Mouse (Mus musculus): ENCODE measurements at regions not wholly inside any gene's neighbourhood (a gene's known extent, or its start where the extent isn't known, plus 50 kb on each side); places are given as distances from the start of the nearest gene placed in this dataset.

GRCm38 (mm10) chr9:87784872-87785271, 53.8 kb upstream of the Tbx18 start:
- DNase-seq: no peak
- intact Hi-C loops (cut with DNase I): no loop called here

DNA sequence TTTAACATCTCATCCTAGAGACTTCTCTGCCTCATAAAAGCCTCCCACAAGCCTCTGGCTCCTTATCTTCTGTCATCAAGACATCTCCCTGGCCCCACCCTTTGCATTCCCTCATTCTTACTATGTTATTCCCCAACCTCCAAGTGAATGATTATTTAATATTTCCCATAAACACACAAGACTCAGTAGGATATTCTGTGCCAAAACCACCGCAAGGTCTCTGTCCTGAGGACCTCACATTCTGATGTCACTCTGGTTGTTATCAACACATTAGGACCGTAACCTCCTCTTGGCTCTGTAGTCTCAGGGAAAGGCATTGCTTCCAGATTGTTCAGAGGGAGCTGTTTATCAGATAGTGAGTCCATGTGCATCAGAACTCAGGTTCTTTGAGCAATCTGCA, 80.7 kb upstream of the Tbx18 start:
- intact Hi-C loops (cut with DNase I): no loop called here
- no peak for DNase-seq

- intact Hi-C loops (cut with DNase I): no loop called here
- no peak for DNase-seq
Measured at GRCm38 (mm10) chr9:87822276-87822675, 91.2 kb upstream of the Tbx18 start.

DNA sequence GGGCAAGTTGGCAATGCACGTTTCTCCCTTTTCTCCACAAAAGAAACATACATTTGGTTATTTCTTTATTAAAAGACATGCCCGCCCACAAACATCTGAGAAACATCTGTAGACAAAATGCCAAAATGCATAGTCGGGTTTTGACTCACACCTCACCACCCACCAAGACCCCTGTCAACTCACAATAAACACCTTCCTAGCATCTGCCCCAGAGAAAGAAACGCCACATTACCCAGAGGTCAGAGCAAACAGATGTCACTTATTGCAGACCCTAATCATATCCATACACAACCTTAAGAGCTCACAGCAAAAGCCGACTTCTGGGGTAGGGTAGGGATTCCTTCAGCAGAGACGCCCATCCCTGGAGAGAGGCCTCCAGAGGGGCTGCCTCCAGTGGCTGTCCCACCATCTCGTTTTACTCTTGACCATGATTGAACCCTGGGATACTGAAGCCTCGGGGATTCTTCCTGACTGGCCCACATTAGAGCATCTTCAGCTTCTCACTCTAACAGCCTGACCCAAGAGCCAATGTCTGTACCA, 93.7 kb upstream of the Tbx18 start:
- no peak for DNase-seq
- intact Hi-C loops (cut with DNase I): no loop called here

GRCm38 (mm10) chr9:87843898-87844297, 112.8 kb upstream of the Tbx18 start:
- intact Hi-C loops (cut with DNase I): loop anchor here (5.0 kb wide), 2 partner anchors 107 to 228 kb away; no protein-coding TSS in a partner anchor
- peak; percentile 85 to 87 for DNase-seq

DNA sequence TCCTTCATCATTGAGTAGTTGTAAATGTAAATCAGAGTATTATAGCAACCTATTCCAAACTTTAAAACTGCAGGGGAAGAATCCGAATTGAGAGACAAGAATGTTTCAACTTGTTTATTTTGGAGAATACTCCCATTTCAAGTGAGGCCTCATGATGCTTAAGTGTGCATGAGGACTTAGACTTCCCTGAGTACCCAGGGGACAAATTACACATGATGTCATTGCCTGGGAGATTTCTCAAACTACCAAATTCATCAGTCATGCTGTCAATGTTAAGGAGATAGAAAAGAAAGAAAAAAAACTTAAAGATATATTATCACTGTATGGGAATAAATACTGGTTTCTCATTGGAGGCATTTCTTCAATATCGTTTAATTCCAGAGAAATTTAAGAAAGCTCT, 113.4 kb upstream of the Tbx18 start:
- intact Hi-C loops (cut with DNase I): loop anchor here (5.0 kb wide), 2 partner anchors 107 to 228 kb away; no protein-coding TSS in a partner anchor
- peak in 1 of 2 experiments; percentile 19 for DNase-seq

GRCm38 (mm10) chr9:87848882-87849281, 117.8 kb upstream of the Tbx18 start:
- DNase-seq: peak; percentile 18 to 20
- intact Hi-C loops (cut with DNase I): no loop called here

DNA sequence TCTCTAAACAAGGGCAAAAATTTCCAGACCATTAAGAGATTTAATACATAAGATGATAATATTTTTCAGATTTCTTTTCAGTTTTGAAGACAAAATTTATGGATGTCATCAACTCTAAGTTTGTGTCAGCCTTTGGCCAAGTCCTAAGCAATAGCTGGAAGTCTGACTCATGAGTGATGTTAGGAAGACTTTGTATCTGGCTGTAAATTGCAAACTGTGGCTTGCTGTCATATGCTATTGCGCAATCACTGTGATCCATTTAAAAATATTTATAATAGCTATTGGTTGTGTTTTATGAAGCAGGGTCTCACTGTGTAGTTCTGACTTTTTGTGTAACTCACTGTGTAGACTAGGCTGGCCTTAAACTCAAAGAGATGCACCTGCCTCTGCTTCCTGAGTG, 119.1 kb upstream of the Tbx18 start:
- intact Hi-C loops (cut with DNase I): no loop called here

GRCm38 (mm10) chr9:87861588-87861987, 130.5 kb upstream of the Tbx18 start:
- intact Hi-C loops (cut with DNase I): no loop called here
- no peak for DNase-seq

More for the DNA sequence above, 119.1 kb upstream of the Tbx18 start:
- DNase-seq: no peak

DNA sequence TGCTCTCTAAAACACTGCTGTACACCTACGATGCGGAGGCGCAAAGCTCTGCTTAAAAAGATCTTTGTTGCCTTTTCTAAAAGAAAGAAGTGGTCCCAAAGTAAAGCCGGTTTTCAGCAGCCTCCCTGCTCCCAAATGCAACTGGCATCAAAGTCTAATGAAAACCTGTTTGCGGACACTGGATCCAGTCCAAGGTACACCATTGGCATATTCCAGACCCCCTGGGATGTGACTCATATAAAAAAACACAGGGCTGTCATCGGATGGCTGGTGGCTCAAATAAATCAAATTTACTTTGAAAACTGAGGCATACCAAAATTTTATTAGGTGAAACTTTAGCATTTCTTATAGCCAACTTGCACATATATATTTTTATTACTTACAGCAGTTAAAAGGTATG, 134.2 kb upstream of the Tbx18 start:
- no peak for DNase-seq
- intact Hi-C loops (cut with DNase I): no loop called here

GRCm38 (mm10) chr9:87872384-87872905, 141.4 kb upstream of the Tbx18 start:
- intact Hi-C loops (cut with DNase I): no loop called here
- DNase-seq: no peak

- no peak for DNase-seq
- intact Hi-C loops (cut with DNase I): no loop called here
Measured at GRCm38 (mm10) chr9:87882587-87882986, 151.5 kb upstream of the Tbx18 start.

- no peak for DNase-seq
- intact Hi-C loops (cut with DNase I): no loop called here
Measured at GRCm38 (mm10) chr9:87883069-87883468, 152.0 kb upstream of the Tbx18 start.

DNA sequence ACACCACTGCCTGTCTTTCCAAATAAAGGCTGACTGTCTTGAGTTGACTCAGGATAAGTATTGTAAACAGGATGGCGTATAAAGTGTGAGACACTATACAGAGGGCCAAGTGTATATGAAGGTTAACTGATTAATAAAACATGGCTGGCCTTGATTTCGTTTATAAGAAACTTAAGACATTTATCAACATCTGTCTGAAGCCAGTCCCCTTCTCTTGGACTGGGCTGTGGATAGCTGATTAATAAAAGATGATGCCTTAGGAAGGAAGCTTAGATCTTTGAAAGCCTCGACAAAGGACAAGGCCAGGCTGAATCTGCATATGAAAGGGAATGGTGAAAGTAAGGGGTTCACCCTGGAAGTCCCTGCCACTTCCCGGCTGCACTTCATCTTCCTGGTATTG, 163.0 kb upstream of the Tbx18 start:
- DNase-seq: no peak
- intact Hi-C loops (cut with DNase I): no loop called here

DNA sequence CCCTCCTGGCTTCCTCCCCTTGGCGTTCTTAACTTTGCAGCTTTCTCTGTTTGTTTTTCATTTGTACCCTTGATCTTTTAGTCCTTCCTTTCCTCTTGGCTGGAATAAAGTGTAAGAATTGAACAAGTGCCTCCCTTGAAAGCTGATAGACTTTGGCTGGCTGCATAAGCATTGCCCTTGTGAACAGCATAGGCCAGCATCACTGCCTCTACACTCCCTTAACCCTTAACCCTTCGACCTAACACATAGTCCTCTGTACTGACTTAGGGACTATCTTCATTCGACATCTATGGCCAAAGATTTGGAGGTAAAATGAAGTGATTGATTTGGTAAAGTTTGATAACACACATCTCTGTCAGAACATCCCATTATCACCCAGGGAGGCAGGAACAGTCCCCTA, 163.5 kb upstream of the Tbx18 start:
- no peak for DNase-seq
- intact Hi-C loops (cut with DNase I): no loop called here

GRCm38 (mm10) chr9:87895526-87895925, 164.5 kb upstream of the Tbx18 start:
- intact Hi-C loops (cut with DNase I): no loop called here
- no peak for DNase-seq

DNA sequence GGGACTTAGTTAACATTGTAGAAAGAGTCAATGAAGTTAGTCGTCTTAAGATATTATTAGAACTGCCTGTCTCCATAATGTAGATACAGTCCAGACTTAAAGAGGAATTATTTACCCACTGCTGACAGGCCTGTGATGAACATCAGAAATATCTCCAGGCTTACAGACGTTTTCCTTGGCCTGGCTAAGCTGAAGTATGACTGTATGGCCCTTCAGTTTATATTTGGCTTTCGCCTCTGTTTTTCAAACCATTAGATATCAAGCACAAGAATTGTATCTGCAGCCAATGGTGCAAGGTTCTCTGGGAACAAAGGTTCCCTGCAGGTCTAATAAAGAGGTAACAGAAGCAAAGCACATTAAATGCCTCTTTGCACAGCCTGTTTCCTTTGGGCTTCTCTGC, 166.3 kb upstream of the Tbx18 start:
- intact Hi-C loops (cut with DNase I): no loop called here
- DNase-seq: no peak

DNA sequence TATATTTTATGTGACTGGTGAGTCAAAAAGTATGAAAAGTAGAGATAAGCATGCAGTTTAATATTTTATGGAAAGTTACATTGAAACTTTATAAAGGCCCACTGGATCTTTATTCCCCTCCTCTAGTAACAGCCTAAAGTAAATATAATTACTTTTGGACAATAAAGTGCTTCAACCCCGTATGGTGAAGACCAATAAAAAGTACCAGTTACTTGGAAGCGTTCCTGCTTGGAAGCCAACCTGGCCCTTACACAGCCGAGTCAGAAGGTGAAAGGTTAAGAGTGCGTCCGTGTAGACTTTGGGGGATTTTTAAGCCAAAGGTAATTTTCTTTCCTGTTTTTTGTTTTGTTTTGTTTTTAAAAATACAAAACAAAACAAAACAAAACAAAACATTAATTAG, 168.3 kb upstream of the Tbx18 start:
- no peak for DNase-seq
- intact Hi-C loops (cut with DNase I): no loop called here

DNA sequence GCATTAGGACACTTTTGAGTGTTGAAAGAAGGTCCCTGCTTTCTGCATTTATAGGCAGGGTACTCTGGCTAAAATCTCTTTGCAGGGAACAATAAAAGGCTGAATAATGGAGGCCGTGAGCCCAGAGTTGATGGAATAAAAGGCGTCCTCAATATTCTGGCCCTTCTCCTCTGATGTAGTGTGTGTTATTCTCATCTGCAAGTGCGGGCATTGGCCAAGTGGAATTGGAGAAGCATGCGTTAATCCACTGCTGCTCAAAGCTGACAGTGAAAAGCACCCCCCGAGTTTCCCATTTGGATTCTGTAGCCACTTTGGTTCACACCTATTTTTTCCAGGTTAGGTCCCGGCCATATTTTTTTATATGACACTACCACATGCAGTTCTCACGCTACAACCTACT, 168.7 kb upstream of the Tbx18 start:
- intact Hi-C loops (cut with DNase I): no loop called here
- DNase-seq: no peak

DNA sequence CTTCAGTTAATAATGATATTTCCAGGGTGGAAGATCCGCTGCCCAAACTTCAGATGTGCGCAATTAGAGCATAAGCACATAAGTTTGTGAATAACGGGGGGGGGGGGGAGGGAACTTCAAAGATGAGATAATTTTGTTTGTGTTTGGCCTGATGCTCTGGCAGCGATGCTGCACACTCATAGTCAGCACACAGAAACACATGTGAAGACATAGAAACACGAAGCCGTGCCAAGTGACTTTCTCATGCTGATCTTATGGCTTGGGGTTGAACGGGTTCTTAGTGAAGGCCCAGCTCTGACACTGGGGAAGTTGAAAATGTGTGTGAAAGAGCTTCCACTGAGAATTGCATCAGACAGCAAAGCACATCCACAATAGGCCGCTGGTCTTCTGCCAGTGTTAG, 190.2 kb upstream of the Tbx18 start:
- intact Hi-C loops (cut with DNase I): no loop called here
- DNase-seq: no peak

GRCm38 (mm10) chr9:87925151-87925550, 194.1 kb upstream of the Tbx18 start:
- intact Hi-C loops (cut with DNase I): no loop called here
- no peak for DNase-seq

GRCm38 (mm10) chr9:87933230-87933629, 202.2 kb upstream of the Tbx18 start:
- intact Hi-C loops (cut with DNase I): no loop called here
- DNase-seq: no peak

DNA sequence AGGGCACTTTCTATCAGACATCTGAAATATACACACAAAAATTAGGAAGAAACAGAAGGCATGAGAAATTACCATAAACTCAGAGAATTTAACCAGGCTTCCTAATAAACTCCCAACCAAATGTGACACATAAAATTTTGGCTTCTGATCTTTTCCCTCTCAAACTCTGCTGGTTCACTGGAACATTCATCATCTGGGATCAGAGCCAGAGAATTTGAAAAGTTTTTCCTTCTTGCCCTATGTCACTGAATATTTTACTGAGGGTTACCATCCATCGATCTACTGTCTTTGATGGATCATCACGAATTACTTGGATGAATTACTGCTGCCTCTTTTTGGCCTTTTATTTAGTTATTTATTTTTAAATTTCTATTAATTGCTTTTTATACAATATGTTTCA, 221.4 kb upstream of the Tbx18 start:
- DNase-seq: no peak
- intact Hi-C loops (cut with DNase I): no loop called here
